Mouse (Mus musculus): ENCODE data around the gene Dazap1. TPM values are rescaled to one million over a fixed set of nuclear protein-coding genes. Genes with fewer than 3 reads are reported as not detected.

The Dazap1 gene
- polyA plus RNA-seq, 1 experiment from 2014 or later, result 49.3 TPM

- Histone ChIP-seq H3K4me2 (peak overlapping the region; percentile 92), H3K27me3 (ENCODE audit: insufficient read depth, low read length) (peaks cover 2% of the 10 kb centered on the region; the same call in 1 of the 2 replicates), H3K9ac (peak overlapping the region; percentile 41; the same call in 1 of the 2 replicates), H3K9me3 (ENCODE audit: low read depth, low read length) (no peaks in the 10 kb centered on the region), H3K36me3 (ENCODE audit: insufficient read depth) (no peaks in the 10 kb centered on the region), H3K4me1 (ENCODE audit: insufficient read depth) (0 out of 2 replicates have a peak, but pooled peaks cover 9% of the 10 kb centered on the region), H3K27ac (ENCODE audit: low read depth) (no peak overlapping the region), H3K4me3 (ENCODE audit: low read depth, low read length) (peak overlapping the region; percentile 45)
- TF ChIP-seq CTCF (IDR thresholded peaks at IDR 0.05; ENCODE audit: low read depth), result no peak
- DNase-seq, result peak; percentile 48
- 56% methylated on average over 2 of the region's 2 CpGs for WGBS
- no peak for ATAC-seq (ENCODE audit: insufficient read depth)
These were observed 69.6 kb downstream of the Dazap1 start for GRCm38 (mm10) chr10:80330888-80331287.

DNA sequence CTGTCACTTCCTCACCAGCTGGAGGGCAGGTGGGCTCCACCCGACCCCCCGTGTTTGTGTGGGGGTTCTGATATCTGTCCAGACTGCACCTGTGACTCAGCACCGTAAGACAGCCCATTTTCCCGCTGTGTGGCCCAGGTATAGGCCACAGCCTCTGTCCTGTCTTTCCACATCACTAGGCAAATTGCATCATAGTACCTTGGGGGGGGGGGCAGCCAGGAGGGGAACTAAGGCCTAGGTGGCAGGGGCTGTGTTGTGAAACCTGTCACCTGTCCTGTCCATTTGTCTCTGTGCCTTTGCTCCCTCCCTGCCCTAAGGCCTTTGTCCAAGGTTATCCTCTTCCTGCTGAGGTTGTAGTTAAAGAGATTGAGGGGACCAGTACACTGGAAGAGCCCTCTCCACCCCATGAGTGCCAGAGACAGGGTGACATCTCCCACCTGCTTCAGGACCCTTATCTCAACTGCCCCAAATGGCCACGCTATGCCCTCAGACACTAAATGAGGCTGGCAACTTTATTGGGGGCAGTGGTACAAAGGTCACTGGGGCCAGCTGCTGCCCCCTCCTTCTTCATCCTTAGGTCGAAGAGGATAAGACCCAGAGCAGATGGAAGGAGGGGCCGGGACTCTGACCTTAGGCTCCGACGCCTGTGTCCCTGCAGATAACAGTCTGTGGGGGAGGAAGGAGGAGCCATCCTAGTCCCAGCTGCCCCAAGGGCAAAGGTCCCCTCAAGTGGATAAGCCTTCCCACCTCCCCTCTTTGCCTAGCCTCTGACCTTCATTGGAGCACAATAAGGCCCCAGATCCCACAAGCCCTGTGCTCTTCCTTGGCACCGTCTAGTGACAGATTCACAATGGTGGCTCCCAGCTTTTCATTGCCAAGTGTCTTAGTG, 70.6 kb downstream of the Dazap1 start:
- 41% methylated on average over 10 of the region's 10 CpGs for WGBS
- Histone ChIP-seq H3K36me3 (ENCODE audit: insufficient read depth) (no peaks in the 10 kb centered on the region), H3K27ac (ENCODE audit: low read depth) (no peak overlapping the region), H3K4me2 (peak overlapping the region; percentile 92), H3K4me3 (ENCODE audit: low read depth, low read length) (no peak overlapping the region), H3K4me1 (ENCODE audit: insufficient read depth) (0 out of 2 replicates have a peak, but pooled peaks cover 9% of the 10 kb centered on the region), H3K27me3 (ENCODE audit: insufficient read depth, low read length) (peaks cover 2% of the 10 kb centered on the region; the same call in 1 of the 2 replicates), H3K9ac (no peak overlapping the region), H3K9me3 (ENCODE audit: low read depth, low read length) (no peaks in the 10 kb centered on the region)
- DNase-seq, result no peak
- no peak for TF ChIP-seq CTCF (IDR thresholded peaks at IDR 0.05; ENCODE audit: low read depth)
- no peak for ATAC-seq (ENCODE audit: insufficient read depth)

- no peak for ATAC-seq (ENCODE audit: insufficient read depth)
- Histone ChIP-seq H3K9me3 (ENCODE audit: low read depth, low read length) (no peaks in the 10 kb centered on the region), H3K27me3 (ENCODE audit: insufficient read depth, low read length) (peaks cover 2% of the 10 kb centered on the region; the same call in 1 of the 2 replicates), H3K36me3 (ENCODE audit: insufficient read depth) (no peaks in the 10 kb centered on the region), H3K27ac (ENCODE audit: low read depth) (no peak overlapping the region), H3K9ac (no peak overlapping the region), H3K4me2 (no peak overlapping the region), H3K4me3 (ENCODE audit: low read depth, low read length) (no peak overlapping the region), H3K4me1 (ENCODE audit: insufficient read depth) (0 out of 2 replicates have a peak, but pooled peaks cover 9% of the 10 kb centered on the region)
- no peak for DNase-seq
- TF ChIP-seq CTCF (IDR thresholded peaks at IDR 0.05; ENCODE audit: low read depth), result no peak
- 75% methylated on average over 5 of the region's 5 CpGs for WGBS
These were observed 71.3 kb downstream of the Dazap1 start for GRCm38 (mm10) chr10:80332525-80332989.

- no peak for TF ChIP-seq CTCF (IDR thresholded peaks at IDR 0.05; ENCODE audit: low read depth)
These were observed 75.0 kb downstream of the Dazap1 start for GRCm38 (mm10) chr10:80336263-80336662.

More at GRCm38 (mm10) chr10:80336263-80336662, 75.0 kb downstream of the Dazap1 start:
- Histone ChIP-seq H3K27ac (ENCODE audit: low read depth) (no peak overlapping the region), H3K27me3 (ENCODE audit: insufficient read depth, low read length) (peaks cover 11% of the 10 kb centered on the region), H3K4me3 (ENCODE audit: low read depth, low read length) (no peak overlapping the region), H3K9me3 (ENCODE audit: low read depth, low read length) (no peaks in the 10 kb centered on the region), H3K36me3 (ENCODE audit: insufficient read depth) (no peaks in the 10 kb centered on the region), H3K4me2 (no peak overlapping the region), H3K9ac (no peak overlapping the region), H3K4me1 (ENCODE audit: insufficient read depth) (no peaks in the 10 kb centered on the region)
- no peak for DNase-seq
- no peak for ATAC-seq (ENCODE audit: insufficient read depth)
- 89% methylated on average over 12 of the region's 12 CpGs for WGBS

Small RNAs within 50 kb of the gene (microRNA-seq; reads per million reads assigned to microRNA genes)
- not detected for gene Mir6911 (ENCODE audit: borderline number of aligned reads)

Other genes with a start within 250 kb of the Dazap1 start
- 11.2 and 13.2 TPM in 2 replicates for gene Arhgap45, start 244.8 kb upstream of the Dazap1 start, polyA plus RNA-seq (2014; fragmentation: Nextera tagmentation; extraction: Ambion mirVana)
- 240 and 258 TPM in 2 replicates for gene Polr2e, start 221.7 kb upstream of the Dazap1 start, polyA plus RNA-seq (2014; fragmentation: Nextera tagmentation; extraction: Ambion mirVana)
- 471 and 474 TPM in 2 replicates for gene Gpx4, start 214.3 kb upstream of the Dazap1 start, polyA plus RNA-seq (2014; fragmentation: Nextera tagmentation; extraction: Ambion mirVana)
- gene Sbno2, start 155.9 kb upstream of the Dazap1 start, polyA plus RNA-seq (2014; fragmentation: Nextera tagmentation; extraction: Ambion mirVana), result 13.9 and 16.3 TPM in 2 replicates
- 28.7 and 29.7 TPM in 2 replicates for gene Stk11, start 145.7 kb upstream of the Dazap1 start, polyA plus RNA-seq (2014; fragmentation: Nextera tagmentation; extraction: Ambion mirVana)
- 493 and 529 TPM in 2 replicates for gene Atp5d, start 122.9 kb upstream of the Dazap1 start, polyA plus RNA-seq (2014; fragmentation: Nextera tagmentation; extraction: Ambion mirVana)
- gene Cbarp, start 120.7 kb upstream of the Dazap1 start, polyA plus RNA-seq (2014; fragmentation: Nextera tagmentation; extraction: Ambion mirVana), result 3.8 and 5.5 TPM in 2 replicates
- 32.6 and 34.2 TPM in 2 replicates for gene Midn, start 113.2 kb upstream of the Dazap1 start, polyA plus RNA-seq (2014; fragmentation: Nextera tagmentation; extraction: Ambion mirVana)
- gene Cirbp, start 95.5 kb upstream of the Dazap1 start, polyA plus RNA-seq (2014; fragmentation: Nextera tagmentation; extraction: Ambion mirVana), result 71.8 and 71.9 TPM in 2 replicates
- 8.3 and 9.7 TPM in 2 replicates for gene 1600002K03Rik, start 88.5 kb upstream of the Dazap1 start, polyA plus RNA-seq (2014; fragmentation: Nextera tagmentation; extraction: Ambion mirVana)
- 19.6 and 22.7 TPM in 2 replicates for gene Efna2, start 82.0 kb upstream of the Dazap1 start, polyA plus RNA-seq (2014; fragmentation: Nextera tagmentation; extraction: Ambion mirVana)
- gene Mum1, start 35.1 kb upstream of the Dazap1 start, polyA plus RNA-seq (2014; fragmentation: Nextera tagmentation; extraction: Ambion mirVana), result 56.8 and 63.4 TPM in 2 replicates
- gene Ndufs7, start 12.4 kb upstream of the Dazap1 start, polyA plus RNA-seq (2014; fragmentation: Nextera tagmentation; extraction: Ambion mirVana), result 318 and 319 TPM in 2 replicates
- gene Gamt, start 474 bp upstream of the Dazap1 start, polyA plus RNA-seq (2014; fragmentation: Nextera tagmentation; extraction: Ambion mirVana), result 26.8 and 29.4 TPM in 2 replicates
- 1,192 and 1,202 TPM in 2 replicates for gene Rps15, start 31.0 kb downstream of the Dazap1 start, polyA plus RNA-seq (2014; fragmentation: Nextera tagmentation; extraction: Ambion mirVana)
- 0.62 and 0.96 TPM in 2 replicates for gene Apc2, start 34.5 kb downstream of the Dazap1 start, polyA plus RNA-seq (2014; fragmentation: Nextera tagmentation; extraction: Ambion mirVana)
- gene 2310011J03Rik, start 59.1 kb downstream of the Dazap1 start, polyA plus RNA-seq (2014; fragmentation: Nextera tagmentation; extraction: Ambion mirVana), result 41.7 and 41.8 TPM in 2 replicates
- 3.8 and 4.2 TPM in 2 replicates for gene Pcsk4, start 68.0 kb downstream of the Dazap1 start, polyA plus RNA-seq (2014; fragmentation: Nextera tagmentation; extraction: Ambion mirVana)
- gene Reep6, start 68.5 kb downstream of the Dazap1 start, polyA plus RNA-seq (2014; fragmentation: Nextera tagmentation; extraction: Ambion mirVana), result 10.5 and 12.2 TPM in 2 replicates
- 0.68 and 1.2 TPM in 2 replicates for gene Adamtsl5, start 86.9 kb downstream of the Dazap1 start, polyA plus RNA-seq (2014; fragmentation: Nextera tagmentation; extraction: Ambion mirVana)
- 0.61 and 0.77 TPM in 2 replicates for gene Plk5, start 95.0 kb downstream of the Dazap1 start, polyA plus RNA-seq (2014; fragmentation: Nextera tagmentation; extraction: Ambion mirVana)
- gene Mex3d, start 126.2 kb downstream of the Dazap1 start, polyA plus RNA-seq (2014; fragmentation: Nextera tagmentation; extraction: Ambion mirVana), result 7.4 and 8.6 TPM in 2 replicates
- gene Mbd3, start 138.1 kb downstream of the Dazap1 start, polyA plus RNA-seq (2014; fragmentation: Nextera tagmentation; extraction: Ambion mirVana), result 224 and 268 TPM in 2 replicates
- 663 and 669 TPM in 2 replicates for gene Uqcr11, start 145.3 kb downstream of the Dazap1 start, polyA plus RNA-seq (2014; fragmentation: Nextera tagmentation; extraction: Ambion mirVana)
- 148 and 175 TPM in 2 replicates for gene Tcf3, start 172.2 kb downstream of the Dazap1 start, polyA plus RNA-seq (2014; fragmentation: Nextera tagmentation; extraction: Ambion mirVana)
- not detected in 2 replicates for gene Onecut3, start 233.3 kb downstream of the Dazap1 start, polyA plus RNA-seq (2014; fragmentation: Nextera tagmentation; extraction: Ambion mirVana)